Mouse (Mus musculus) myocyte (in vitro differentiated cells): ENCODE results near the gene Creld1.

Experiments used
- CEBPB ChIP-seq: IDR thresholded peaks from 2 replicates; pipeline ENCODE4 v1.6.1; 2011; ENCODE audit warnings: mild to moderate bottlenecking, moderate library complexity; ENCODE audit not compliant: poor library complexity, insufficient read depth, severe bottlenecking
- E2F4 ChIP-seq: IDR thresholded peaks from one replicate; pipeline ENCODE4 v1.6.1; 2011; ENCODE audit warnings: mild to moderate bottlenecking, control low read depth, moderate library complexity; ENCODE audit not compliant: insufficient read depth
- MAX ChIP-seq: IDR thresholded peaks from one replicate; pipeline ENCODE4 v1.6.1; 2011; ENCODE audit warnings: low read depth, mild to moderate bottlenecking, control low read depth
- MYOD1 ChIP-seq, 3 experiments: IDR thresholded peaks; one replicate each; pipeline ENCODE4 v1.6.1; 2011; ENCODE audit warnings: control low read depth in 2 of 3, low read depth in 2 of 3, mild to moderate bottlenecking in 2 of 3, moderate library complexity in 1 of 3; ENCODE audit not compliant: insufficient read length in 2 of 3, control insufficient read depth in 1 of 3
- MYOG ChIP-seq, 3 experiments: IDR thresholded peaks; one replicate each; pipeline ENCODE4 v1.6.1; 2011; ENCODE audit warnings: control low read depth in 2 of 3, low read depth in 2 of 3, mild to moderate bottlenecking in 2 of 3; ENCODE audit not compliant: insufficient read length in 2 of 3, control insufficient read depth in 1 of 3, insufficient read depth in 1 of 3
- POLR2A ChIP-seq: IDR thresholded peaks from one replicate; pipeline ENCODE4 v1.6.1; 2011; ENCODE audit warnings: low read depth, mild to moderate bottlenecking, control low read depth, moderate library complexity; ENCODE audit not compliant: insufficient read length
- POLR2AphosphoS2 ChIP-seq: IDR thresholded peaks from one replicate; pipeline ENCODE4 v1.6.1; 2011; ENCODE audit warnings: low read depth, control low read depth; ENCODE audit not compliant: insufficient read length
- TCF12 ChIP-seq: IDR thresholded peaks from one replicate; pipeline ENCODE4 v1.6.1; 2011; ENCODE audit warnings: mild to moderate bottlenecking, control low read depth; ENCODE audit not compliant: poor library complexity, insufficient read depth, severe bottlenecking
- USF1 ChIP-seq: IDR thresholded peaks from one replicate; pipeline ENCODE4 v1.6.1; 2011; ENCODE audit warnings: low read depth, mild to moderate bottlenecking, control low read depth, moderate library complexity

DNA sequence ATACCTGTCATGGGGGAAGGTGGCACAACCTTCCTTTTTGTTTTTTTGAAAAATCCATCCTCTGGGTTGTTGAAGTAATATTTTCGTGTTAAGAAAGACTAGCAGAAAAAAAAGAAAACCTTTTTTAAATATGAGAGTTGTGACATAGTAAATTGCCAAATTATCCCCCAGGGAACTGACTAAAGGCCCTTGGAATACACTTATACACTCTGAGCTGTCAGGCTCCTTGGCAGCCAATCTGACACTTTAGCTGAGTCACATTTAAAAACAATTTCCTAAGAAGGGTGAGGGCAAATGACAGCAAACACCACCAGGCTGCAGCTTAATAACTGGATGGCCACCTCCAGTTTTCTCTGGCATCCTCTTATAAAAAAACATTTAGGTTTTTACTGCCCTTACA lies 39.2 kb downstream of the Creld1 start:
- TF ChIP-seq E2F4 = no peak
- TF ChIP-seq TCF12 = no peak
- no peak for TF ChIP-seq MYOD1 (IDR thresholded peaks at IDR 0.05; ENCODE audit: control insufficient read depth in 1 of 3, insufficient read length in 2 of 3, low read depth in 2 of 3)
- TF ChIP-seq POLR2AphosphoS2 = no peak
- TF ChIP-seq POLR2A = no peak
- no peak for TF ChIP-seq CEBPB
- TF ChIP-seq USF1 = no peak
- TF ChIP-seq MAX = no peak
- no peak for TF ChIP-seq MYOG (IDR thresholded peaks at IDR 0.05; ENCODE audit: control insufficient read depth in 1 of 3, insufficient read depth in 1 of 3, insufficient read length in 2 of 3, low read depth in 2 of 3)
